In the genomic region with DNA sequence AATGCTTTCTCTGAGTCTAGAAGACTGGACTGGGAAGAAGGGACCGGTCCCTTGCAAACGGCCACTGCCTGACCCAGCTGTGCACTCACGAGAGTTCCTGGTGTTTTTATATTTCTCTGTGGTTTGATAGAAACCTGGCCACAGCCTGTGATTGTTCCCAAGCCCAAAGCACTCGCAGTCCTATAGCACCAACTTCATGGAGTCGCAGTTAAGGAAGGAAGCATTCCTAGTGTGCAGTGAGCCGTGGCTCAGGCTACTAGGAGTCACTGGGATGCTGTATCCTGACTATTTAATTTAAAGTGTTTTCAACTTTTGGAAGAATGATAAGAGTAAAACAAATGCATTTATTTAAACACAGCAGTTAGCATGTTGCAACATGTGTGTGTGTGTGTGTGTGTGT, we compare ENCODE assay signal across 25 mouse cellular contexts. TPM values are rescaled to one million over a fixed set of nuclear protein-coding genes. Genes with fewer than 3 reads are reported as not detected.
DNase-seq lines count a peak whose midpoint lies in the region; ATAC-seq lines count a peak whose summit lies in the region.
"Had no signal": no experiment of that assay in that cellular context is flagged by ENCODE, and none has a peak within 500 bp of the region (broad histone marks: within the 10 kb centered on the region; RNA-seq: fewer than 3 reads in every experiment).

No protein-coding gene starts in this region.

- peak overlapping the region; percentile 72 for H3K27ac ChIP-seq in midbrain, embryonic 10.5 days (replicated peaks)
- no peak overlapping the region for H3K27ac ChIP-seq in midbrain, embryonic 13.5 days
- H3K27ac ChIP-seq: embryonic facial prominence, embryonic 13.5 days; forebrain, embryonic 12.5 days; heart, embryonic 15.5 days; hindbrain, embryonic 12.5 days; liver, embryonic 14.5 days had no signal

- H3K36me3 ChIP-seq in midbrain, embryonic 10.5 days: peaks cover 37% of the 10 kb centered on the region
- peaks cover 20% of the 10 kb centered on the region for H3K36me3 ChIP-seq in midbrain, embryonic 13.5 days
- H3K36me3 ChIP-seq: embryonic facial prominence, embryonic 13.5 days; heart, embryonic 15.5 days had no signal

- 35% methylated on average over 6 of the region's 6 CpGs for WGBS in midbrain, embryonic 10.5 days
- 20% methylated on average over 6 of the region's 6 CpGs for WGBS in midbrain, embryonic 13.5 days

- DNase-seq in kidney, adult 18-20 months: peak; percentile 41
- DNase-seq in kidney, adult 11 months: no peak
- DNase-seq in midbrain, embryonic 10.5 days (ENCODE audit: low spot score): no peak
- peak; percentile 29 for DNase-seq in kidney, postnatal 14 days
- DNase-seq in urinary bladder, adult 2 months (ENCODE audit: low spot score): no peak
- DNase-seq: adrenal gland, adult 2 months; B cell, adult 2 months; cerebellum, adult 2 months; cerebellum, postnatal 14 days; gastrocnemius, postnatal 14 days; liver; lung, adult 2 months; lung, postnatal 10 days; spleen, adult 18-20 months; thymus, postnatal 14 days had no signal

- H3K9ac ChIP-seq in midbrain, embryonic 13.5 days (replicated peaks): no peak overlapping the region
- H3K9ac ChIP-seq: embryonic facial prominence, embryonic 13.5 days; forebrain, embryonic 12.5 days; heart, embryonic 15.5 days; hindbrain, embryonic 12.5 days; liver, embryonic 14.5 days had no signal

- H3K4me3 ChIP-seq in midbrain, embryonic 10.5 days: no peak overlapping the region
- no peak overlapping the region for H3K4me3 ChIP-seq in midbrain, embryonic 13.5 days (replicated peaks)
- H3K4me3 ChIP-seq: embryonic facial prominence, embryonic 13.5 days; forebrain, embryonic 12.5 days; heart, embryonic 15.5 days; hindbrain, embryonic 12.5 days had no signal

- ATAC-seq in midbrain, embryonic 13.5 days: no peak
- ATAC-seq in erythroid progenitor cell, adult 5-6 weeks (replicated peaks; ENCODE audit: low FRiP score, poor library complexity, severe bottlenecking): no peak
- ATAC-seq: activated CD4-positive, CD25-positive, alpha-beta regulatory T cell, adult 4 months; intestine, embryonic 16.5 days; midbrain, embryonic 16.5 days had no signal

- H3K9me3 ChIP-seq in midbrain, embryonic 10.5 days (replicated peaks): peaks cover under 1% of the 10 kb centered on the region; the same call in 1 of the 2 replicates
- no peaks in the 10 kb centered on the region for H3K9me3 ChIP-seq in midbrain, embryonic 13.5 days
- H3K9me3 ChIP-seq: embryonic facial prominence, embryonic 13.5 days; forebrain, embryonic 12.5 days; heart, embryonic 15.5 days had no signal

- no peaks in the 10 kb centered on the region for H3K27me3 ChIP-seq in midbrain, embryonic 10.5 days (ENCODE audit: low read depth, poor library complexity, severe bottlenecking)
- no peaks in the 10 kb centered on the region for H3K27me3 ChIP-seq in midbrain, embryonic 13.5 days
- H3K27me3 ChIP-seq: embryonic facial prominence, embryonic 13.5 days; forebrain, embryonic 12.5 days; heart, embryonic 15.5 days; hindbrain, embryonic 12.5 days had no signal

- peaks cover 28% of the 10 kb centered on the region for H3K4me1 ChIP-seq in midbrain, embryonic 10.5 days
- H3K4me1 ChIP-seq in midbrain, embryonic 13.5 days (replicated peaks): no peaks in the 10 kb centered on the region
- H3K4me1 ChIP-seq: heart, embryonic 15.5 days had no signal

- H3K4me2 ChIP-seq in midbrain, embryonic 13.5 days (replicated peaks): no peak overlapping the region
- H3K4me2 ChIP-seq: embryonic facial prominence, embryonic 13.5 days; forebrain, embryonic 12.5 days; heart, embryonic 15.5 days; hindbrain, embryonic 12.5 days had no signal

RNA-seq across cellular contexts. Expression of a gene that starts 39.5 kb away (rescaled TPM):
- 18.6 and 23.4 TPM in 2 replicates for polyA plus RNA-seq in midbrain, embryonic 10.5 days (2016; fragmentation: Nextera tagmentation; extraction: Ambion mirVana)
- polyA plus RNA-seq in midbrain, embryonic 13.5 days (2015; fragmentation: Nextera tagmentation; extraction: Ambion mirVana): 21.8 and 22.2 TPM in 2 replicates
- total RNA-seq in erythroid progenitor cell, adult 5-6 weeks (2015; ENCODE audit: low replicate concordance): 0.36 and 0.42 TPM in 2 replicates
- 0.23 and 0.51 TPM in 2 replicates for total RNA-seq in erythroid progenitor cell, adult 5-6 weeks (2017; ENCODE audit: low replicate concordance)
- 0.74 and 0.81 TPM in 2 replicates for polyA plus RNA-seq in urinary bladder, adult 2 months (2012; rRNA removed)

Comparison
In these comparisons a context has a peak if more than half of its experiments do, and no peak if none do; other contexts are left out.
1. DNase-seq: peak in kidney, adult 18-20 months (single experiment) and kidney, postnatal 14 days (single experiment); none in kidney, adult 11 months (single experiment), midbrain, embryonic 10.5 days (single experiment) and urinary bladder, adult 2 months (single experiment).
2. RNA of a gene that starts 39.5 kb away (polyA plus RNA-seq): 21.8 to 22.2 TPM in midbrain, embryonic 13.5 days and 18.6 to 23.4 TPM in midbrain, embryonic 10.5 days; 0.74 to 0.81 TPM in urinary bladder, adult 2 months; every median in the first group is over 10 times any median in the second.